Mouse (Mus musculus): Measurements from ENCODE around the gene Neurl2.
A peak's percentile ranks its signal among the peaks of the same experiment; 100 is the strongest.
"Not testable (repeated sequence)": the region's sequence is repeated elsewhere in the genome, so short reads cannot be mapped to it uniquely, and the experiment has no call there.

Gene Neurl2

DNA sequence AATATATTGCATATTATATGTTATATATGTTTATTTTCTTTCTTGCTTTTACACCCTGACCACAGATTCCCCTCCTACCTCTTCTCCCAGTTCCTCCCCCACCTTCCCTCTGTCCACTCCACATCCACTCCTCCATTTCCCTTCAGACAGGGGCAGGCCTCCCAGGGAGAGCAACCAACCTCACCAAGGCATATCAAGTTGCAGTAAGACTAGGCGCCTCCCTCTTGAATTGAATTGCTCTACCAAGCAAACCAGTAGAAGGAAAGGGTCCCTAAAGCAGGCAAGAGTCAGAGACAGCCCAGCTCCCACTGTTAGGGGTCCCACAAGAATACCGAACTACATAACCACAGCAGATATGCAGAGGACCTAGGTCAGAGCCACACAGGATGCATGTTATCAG is 25.9 kb upstream of the Neurl2 start:
- DNase-seq (ENCODE audit: low spot score in 2 of 2) = no peak

DNA sequence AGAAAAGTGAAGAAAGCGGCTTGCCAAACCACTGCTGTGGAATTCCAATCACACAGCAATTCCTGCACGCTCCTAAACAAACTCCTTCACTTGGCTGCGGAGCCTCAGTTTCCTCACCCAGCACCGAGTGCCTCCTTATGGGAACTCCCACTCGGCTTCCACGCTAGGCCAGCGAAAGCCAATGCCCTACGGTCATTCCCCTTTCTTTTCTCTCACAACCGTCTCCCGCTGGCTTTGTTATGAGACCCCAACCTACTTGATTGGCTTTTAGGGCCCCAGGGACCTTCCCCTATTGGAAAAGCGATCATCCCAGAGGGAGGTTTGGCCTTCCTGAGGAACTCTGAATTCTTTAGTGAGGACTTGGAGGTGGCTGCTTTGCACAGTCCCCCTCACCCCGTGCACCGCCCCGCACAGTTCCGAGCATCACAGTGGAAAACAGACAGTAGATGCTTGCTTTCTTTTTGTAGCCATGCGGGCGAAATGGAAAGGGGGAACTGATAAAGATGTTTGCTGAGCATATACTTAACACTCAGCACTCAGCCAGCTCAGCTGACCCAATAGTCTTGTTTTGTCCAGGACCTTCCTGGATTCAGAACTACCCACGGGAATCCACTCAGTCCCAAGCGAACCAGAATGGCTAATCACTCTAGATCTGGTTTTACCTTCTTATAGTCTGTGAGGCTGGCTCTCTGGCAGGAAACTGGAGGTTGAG is 24.7 kb upstream of the Neurl2 start:
- no peak for DNase-seq (ENCODE audit: low spot score in 2 of 2)

DNA sequence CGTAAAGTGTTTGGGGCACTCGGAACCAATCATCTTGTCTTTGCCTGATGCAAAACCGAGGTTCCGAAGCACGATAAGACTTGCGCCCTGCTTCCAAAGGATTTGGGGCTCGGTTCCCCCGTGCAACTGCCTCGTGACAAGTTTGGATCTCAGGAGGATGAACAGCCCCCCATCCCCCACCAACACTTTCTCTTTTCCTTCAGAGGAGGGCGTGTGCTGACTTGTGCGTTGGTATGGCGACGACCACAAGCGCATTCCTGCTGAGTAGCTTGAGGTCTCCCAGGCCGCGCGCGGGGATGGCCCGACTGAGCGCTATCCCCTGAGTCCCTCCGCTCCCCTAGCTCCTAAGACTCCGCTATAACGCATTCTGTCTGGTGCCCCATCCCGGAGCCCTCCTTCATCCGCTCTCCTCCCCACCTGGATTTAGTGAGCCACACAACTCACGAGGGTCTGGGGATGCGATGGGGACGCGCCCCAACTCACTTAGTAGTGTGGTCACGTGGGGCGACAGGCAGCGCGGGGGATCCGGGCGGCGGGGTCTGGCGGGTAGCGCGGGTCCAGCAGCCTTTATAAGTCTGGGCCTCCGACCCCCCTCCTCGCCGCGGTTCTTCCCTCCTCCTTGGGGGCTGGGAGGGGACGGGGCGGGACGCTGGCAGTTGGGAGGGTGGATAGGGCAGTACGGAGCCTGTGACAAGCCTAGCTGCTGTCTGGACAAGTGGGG is 24.0 kb upstream of the Neurl2 start, which contains the start of gene Pltp:
Gene Pltp (minus strand): TSS at position 611 of the 721 bp plus-strand sequence.
- DNase-seq (ENCODE audit: low spot score in 2 of 2) = no peak

DNA sequence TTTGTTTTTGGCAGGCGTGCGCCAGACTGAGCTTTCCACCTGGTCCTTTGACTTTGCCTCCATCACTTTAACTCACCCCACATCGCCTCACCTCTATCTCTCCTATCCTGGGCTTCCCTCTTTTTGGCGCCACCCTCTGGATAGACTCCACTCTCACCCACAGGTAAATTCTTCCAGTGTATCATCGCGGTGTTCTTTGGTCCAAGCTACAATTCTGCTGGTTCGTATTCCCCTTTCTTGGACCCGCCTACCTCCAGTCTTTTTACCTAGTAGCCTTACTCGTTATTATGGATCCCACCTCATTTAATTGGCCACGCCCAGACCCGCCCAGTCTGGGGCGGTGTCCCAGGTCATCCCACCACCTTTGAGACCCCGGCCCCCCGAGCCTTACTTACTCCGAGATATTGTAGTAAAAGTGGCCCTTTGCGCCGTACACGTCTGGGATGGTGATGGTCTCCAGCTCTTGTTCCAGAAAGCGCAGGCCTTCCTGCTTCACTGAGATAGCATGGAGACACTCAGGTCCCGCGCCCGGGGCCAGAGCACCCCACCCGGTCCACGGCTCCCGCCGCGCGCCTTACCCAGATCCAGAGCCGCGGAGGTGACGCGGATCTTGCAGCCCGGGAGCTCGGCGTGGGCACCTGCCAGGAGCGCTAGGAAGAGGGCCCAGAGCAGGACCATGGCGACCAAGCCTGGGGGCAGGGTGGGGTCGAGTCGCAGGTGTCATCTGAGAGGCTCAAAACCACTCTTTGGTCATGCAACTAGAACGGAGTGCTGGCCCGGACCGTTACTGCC is 23.2 kb upstream of the Neurl2 start:
- DNase-seq (ENCODE audit: low spot score in 2 of 2) = no peak

DNA sequence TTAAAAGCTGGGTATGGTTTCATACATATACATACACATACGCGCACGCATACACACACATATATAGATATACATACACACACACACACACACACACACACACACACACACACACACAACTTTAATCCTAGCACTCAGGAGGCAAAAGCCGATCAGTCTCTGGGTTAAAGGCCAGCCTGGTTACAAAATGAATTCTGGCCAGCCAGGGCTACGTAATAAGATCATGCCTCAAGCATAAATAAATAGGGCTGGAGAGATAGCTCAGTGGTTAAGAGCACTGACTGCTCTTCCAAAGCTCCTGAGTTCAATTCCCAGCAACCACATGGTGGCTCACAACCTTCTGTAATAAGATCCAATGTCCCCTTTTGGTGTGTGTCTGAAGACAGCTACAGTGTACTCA is 22.3 kb upstream of the Neurl2 start:
- DNase-seq (ENCODE audit: low spot score in 2 of 2) = not testable (repeated sequence)

DNA sequence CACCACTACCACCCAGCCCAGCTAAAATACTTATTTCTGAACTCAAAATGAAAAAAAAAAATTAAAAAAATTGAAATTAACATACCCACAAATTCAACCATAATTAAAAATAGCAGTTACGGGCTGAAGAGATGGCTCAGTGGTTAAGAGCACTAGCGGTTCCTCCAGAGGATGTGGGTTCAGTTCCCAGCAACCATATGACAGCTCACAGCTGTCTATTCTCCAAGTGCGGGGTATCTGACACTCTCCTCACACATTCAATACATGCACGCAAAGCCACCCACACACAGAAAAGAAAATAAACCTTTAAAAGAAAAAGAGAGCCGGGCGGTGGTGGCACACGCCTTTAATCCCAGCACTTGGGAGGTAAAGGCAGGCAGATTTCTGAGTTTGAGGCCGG is 16.8 kb upstream of the Neurl2 start:
- no peak for DNase-seq (ENCODE audit: low spot score in 2 of 2)

DNA sequence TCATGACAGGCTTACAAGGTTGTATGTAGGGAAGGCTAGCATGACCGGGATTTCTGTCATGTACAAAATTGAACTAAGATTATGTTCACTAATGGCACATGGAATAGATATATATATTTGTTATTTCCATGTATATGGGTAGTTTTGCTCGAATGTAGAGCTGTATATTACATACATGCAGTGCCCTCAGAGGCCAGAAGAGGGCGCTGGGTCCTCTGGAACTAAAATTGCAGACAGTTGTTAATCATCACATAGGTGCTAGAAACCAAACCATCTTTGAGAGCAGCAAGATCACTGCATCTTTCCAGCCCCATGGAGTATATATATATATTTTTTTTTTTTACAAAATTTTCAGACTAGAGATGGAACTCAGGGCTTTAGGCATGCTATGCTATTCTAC is 12.5 kb upstream of the Neurl2 start:
- DNase-seq (ENCODE audit: low spot score in 2 of 2) = no peak

DNA sequence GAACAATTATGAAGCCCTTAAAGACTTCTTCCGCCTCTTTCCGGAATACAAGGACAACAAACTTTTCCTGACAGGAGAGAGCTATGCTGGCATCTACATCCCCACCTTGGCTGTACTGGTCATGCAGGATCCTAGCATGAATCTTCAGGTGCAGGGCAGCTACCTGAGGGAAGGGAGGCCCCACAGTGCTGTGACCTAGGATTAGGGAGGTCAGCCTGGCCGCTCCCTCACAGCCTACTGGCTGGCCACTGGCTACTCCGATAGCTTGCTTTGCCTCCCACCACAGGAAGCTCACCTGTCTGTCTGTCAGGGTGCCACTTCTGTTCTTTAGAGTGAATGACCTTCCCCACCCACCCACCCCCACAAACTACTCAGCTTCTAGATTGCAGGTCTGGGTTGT is 1.9 kb upstream of the Neurl2 start:
- no peak for DNase-seq (ENCODE audit: low spot score in 2 of 2)

DNA sequence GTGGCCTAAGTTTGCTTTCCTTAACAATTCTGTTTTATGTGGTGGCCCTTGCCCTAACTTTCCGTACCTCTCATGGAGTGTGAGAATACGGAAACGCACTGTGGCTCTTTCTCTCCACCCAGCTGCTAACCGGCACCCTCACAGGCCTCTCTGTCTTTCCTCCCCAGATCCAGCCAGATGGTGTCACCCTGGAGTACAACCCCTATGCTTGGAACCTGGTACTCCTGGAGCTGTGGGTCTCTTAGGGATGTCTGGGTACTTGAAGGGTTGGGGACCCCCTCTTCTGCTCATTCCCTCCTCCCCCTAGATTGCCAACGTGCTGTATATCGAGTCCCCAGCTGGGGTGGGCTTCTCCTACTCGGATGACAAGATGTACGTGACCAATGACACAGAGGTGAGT is 1.3 kb upstream of the Neurl2 start:
- DNase-seq (ENCODE audit: low spot score in 2 of 2) = no peak

DNA sequence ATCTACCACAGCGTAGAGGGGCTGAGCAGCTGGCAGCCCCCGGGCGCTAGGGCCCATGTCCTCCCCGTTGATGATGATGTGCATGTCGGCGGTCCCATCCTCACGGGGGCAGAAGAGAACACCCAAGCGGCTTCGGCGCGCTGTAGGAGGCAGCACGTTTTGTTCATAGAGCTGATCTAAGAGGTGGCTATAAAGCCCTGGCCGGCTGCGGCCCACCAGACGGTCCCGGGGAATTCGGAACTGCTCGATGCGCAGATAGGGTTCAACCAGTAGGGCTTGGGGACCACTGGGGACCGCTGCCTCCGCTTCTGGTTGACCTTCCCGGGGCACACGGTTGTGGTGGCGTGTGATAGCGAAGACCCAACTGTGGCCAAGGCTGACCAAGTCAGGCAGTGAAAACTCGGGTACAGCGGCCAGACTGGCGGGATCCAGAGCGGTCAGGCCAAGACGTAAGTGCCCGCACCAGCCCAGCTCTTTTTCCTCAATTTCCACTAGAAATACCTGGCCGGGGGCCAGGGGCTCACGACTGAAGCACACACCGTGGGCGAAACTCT is 431 bp downstream of the Neurl2 start, which contains the start of gene Ctsa:
Gene Ctsa (plus strand): TSS at position 126 of the 554 bp plus-strand sequence.
- peak; percentile 79 to 89 for DNase-seq (ENCODE audit: low spot score in 2 of 2)

DNA sequence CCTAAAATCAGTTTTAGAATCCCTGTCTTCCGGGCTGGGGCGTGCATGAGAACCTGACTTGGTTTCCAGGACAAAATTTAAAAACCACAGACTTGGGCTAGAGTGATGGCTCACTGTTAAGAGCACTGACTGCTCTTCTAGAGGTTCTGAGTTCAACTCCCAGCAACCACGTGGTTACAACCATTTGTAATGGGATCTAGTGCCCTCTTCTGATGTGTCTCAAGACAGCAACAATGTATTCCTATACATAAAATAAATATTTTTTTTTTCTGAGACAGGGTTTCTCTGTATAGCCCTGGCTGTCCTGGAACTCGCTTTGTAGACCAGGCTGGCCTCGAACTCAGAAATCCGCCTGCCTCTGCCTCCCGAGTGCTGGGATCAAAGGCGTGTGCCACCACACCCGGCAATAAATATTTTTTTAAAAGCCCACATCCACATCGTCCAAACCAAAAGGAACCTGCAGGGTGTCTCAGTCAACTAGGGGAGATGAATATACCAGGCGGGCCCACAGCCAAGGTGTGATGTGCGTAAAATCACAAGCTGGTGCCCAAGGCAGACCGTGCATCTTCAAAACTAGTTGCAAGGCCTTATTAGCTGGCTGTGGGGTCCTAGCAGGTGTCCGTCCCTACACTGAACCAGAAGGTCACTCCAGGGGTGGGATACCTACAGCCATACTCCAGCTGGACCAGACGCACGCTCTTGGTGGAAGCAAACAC is 1.1 kb downstream of the Neurl2 start:
- no peak for DNase-seq (ENCODE audit: low spot score in 2 of 2)

DNA sequence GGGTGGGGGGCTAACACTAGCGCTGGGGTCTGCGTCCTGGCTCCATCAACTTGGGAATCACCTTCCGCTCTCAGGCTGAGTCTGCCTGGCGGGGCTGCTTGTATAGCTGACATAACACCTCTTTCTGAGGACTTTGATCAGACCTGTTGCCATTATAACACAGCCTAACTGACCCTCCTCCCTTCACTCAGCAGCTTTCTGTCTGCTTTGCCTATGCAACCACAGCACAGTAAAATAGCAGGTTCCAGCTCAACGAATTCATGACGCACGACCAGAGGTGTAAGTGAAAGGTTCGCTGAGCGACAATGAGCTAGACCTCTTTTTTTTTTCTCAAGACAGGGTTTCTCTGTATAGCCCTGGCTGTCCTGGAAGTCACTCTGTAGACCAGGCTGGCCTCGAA is 2.2 kb downstream of the Neurl2 start:
- no peak for DNase-seq (ENCODE audit: low spot score in 2 of 2)

DNA sequence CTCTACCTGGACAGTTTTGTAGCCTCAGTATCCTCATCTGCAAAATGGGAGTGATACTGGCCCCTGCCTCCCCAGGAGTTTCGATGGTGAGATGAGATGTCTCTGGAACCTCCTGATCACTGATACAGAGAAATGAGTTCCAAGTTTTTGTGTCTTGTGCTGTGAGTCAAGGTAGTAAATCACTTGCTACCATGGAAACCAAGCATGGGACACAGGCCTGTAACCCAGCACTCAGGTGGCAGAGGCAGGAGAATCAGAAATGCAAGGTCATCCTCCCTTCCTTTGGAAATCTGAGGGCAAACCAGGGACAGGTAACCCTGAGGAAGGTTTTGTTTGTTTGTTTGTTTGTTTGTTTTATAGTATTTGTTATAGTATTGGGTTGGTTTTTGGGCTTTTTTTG is 4.2 kb downstream of the Neurl2 start:
- DNase-seq (ENCODE audit: low spot score in 2 of 2) = no peak

DNA sequence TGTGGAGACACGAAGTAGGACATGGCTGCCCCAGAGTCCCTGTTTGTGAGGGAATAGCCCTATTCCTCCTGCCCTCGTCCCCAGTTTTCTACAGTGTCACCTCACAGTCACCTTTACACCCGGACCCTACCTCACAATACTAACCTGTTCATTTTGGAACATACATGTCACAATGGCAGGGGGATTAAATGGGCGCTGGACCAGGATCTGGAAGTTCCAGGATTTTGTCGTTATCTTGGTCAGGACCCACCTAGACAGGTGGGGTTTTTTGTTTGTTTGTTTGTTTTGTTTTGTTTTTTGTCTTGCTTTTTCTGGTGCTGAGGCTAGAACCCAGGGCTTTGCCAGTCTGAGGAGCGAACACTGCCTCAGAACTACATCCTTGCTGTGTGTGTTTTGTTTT is 4.8 kb downstream of the Neurl2 start, which contains the start of gene Spata25:
Gene Spata25 (minus strand): TSS at position 101 of the 400 bp plus-strand sequence.
- DNase-seq (ENCODE audit: low spot score in 2 of 2) = no peak

DNA sequence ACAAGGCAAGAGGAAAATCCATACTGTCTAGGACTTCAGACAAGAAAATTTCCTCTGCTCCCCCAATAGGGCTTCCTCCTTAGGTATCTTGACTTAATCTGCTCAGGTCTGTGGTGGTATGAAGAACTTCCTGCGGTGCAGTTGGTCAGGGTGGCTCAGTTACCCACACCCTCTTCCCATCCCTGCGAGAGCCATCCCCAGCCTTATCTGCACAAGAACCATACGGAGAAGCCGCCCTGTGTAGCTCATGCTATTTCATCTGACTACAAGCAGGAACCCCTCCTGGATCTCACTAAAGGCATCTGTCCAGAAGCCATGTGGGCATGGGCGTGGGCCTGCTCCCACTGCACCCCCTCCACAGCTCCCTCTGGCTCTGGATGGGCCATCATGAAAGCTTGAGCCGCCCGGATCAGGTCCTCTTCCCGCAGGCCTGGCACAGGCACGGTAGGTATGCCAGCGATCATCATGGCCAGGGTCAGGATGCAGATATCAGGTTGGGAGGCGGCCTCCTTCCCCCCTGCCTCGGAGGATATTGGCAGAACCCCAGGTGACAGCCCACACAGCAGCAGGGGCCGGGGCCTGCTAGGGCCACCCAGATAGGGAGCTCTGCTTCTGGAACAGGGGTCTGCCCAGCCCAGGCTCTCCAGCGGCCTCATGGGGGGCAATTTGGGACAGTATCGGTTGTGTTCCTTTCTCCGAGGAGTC is 6.0 kb downstream of the Neurl2 start:
- DNase-seq (ENCODE audit: low spot score in 2 of 2) = no peak

DNA sequence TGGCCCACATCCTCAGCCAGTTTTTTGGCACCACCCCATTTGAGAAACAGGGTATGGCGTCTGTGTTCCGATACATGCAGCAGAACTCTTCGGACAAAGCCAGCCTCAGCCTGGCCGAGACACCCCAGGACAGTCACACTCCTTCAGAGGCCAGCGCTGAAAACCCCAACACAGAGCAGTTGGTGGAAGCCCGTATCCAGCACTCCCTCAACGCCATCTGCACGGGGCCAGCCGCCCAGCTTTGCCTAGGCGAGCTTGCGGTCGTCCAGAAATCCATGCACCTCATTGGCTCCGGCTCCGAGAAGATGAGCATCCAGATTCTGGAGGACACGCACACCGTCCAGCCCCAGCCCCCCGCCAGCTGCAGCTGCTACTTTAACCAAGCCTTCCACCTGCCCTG is 7.7 kb downstream of the Neurl2 start:
- DNase-seq (ENCODE audit: low spot score in 2 of 2) = no peak

DNA sequence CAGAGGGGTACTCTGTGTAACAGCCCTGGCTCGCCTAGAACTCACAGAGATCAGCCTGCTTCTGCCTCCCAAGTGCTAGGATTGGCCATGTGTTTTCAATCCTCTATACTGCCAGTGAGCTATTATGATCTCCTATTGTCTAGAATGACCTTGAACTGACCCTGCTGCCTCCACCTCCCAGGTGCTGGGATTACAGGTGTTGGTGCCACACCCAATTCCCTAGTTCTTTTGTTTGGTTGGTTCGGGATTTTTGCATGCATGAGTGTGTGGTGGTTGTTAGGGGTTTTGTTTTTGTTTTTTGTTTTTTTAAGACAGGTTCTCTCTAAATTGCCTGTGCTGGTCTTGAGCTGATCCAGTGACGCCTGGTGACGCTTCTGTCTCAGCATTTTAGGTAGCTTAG is 9.3 kb downstream of the Neurl2 start:
- no peak for DNase-seq (ENCODE audit: low spot score in 2 of 2)

DNA sequence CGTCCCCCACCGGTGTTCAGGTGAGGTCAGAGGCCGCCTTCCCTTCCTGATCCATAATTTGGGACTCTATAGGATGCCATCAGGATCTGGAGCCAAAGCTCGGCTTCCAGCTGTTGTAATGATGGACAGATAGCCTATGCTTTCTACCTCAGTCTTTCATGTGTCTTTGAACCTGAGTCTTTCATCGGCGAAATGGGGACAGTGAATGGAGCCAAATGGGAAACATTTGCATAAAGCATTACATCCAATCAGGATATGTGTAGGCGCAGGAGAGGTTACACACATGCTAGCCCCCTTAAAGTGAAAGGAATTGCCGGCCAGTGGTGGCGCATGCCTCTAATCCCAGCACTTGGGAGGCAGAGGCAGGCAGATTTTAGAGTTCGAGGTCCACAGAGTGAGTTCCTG is 10.1 kb downstream of the Neurl2 start:
- no peak for DNase-seq (ENCODE audit: low spot score in 2 of 2)

DNA sequence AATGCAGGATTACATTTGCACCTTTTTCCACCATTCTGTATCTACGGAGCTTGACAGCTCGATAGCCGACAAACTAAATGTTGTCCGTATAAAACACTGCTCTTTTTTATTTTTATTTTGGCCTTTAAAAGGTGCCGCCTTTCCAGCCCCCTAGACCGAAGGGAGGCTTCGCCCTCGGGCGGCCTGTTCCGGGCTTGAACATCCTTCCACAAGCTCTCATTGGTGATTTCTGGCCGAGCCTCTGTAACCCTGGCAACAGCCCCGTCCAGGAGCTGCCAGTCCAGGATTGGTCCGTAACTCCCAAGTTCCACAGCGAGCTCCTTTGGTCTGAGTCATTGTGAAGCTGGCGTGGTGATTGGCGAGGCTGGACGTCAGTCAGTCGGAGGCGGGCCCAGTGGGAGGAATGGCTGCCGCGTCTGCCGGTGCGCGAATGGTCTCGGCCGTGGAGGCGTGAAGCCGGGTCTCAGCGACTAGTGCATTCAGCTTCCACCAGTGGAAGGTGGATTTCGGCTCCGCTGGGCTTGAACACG is 10.6 kb downstream of the Neurl2 start, which contains the start of gene Zswim1:
Gene Zswim1 (plus strand): TSS at position 51 of the 530 bp plus-strand sequence.
- peak; percentile 100 for DNase-seq (ENCODE audit: low spot score in 2 of 2)

DNA sequence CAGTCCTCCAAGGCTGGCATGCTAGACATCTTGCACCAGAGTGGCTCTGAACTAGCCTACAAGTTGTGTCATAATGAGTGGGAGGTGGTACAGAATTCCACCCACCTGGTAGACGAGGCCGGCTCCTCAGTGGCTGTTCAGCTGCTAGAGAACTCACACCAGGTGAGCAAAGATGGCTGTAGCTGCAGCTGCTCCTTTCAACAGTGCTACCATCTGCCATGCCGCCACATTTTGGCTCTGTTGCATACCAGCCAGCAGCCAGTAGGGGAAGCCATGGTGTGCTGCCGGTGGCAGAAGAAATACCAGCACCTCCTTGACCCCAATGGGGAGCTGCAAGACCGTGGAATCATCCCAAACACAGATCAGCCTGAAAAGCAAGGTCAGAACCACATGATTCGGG is 12.2 kb downstream of the Neurl2 start:
- no peak for DNase-seq (ENCODE audit: low spot score in 2 of 2)

Measured in spleen, postnatal 4 days (tissue).